Mouse (Mus musculus) embryonic fibroblast, embryonic 13.5 days (primary cell): ENCODE measurements around the gene Defa21.
"Not testable (repeated sequence)": the region's sequence is repeated elsewhere in the genome, so short reads cannot be mapped to it uniquely, and the experiment has no call there.

Experiments
- CTCF ChIP-seq: IDR thresholded peaks from 2 replicates; pipeline ENCODE4 v1.5.1; 2011; ENCODE audit warnings: mild to moderate bottlenecking, control low read depth, low read length, moderate library complexity, borderline replicate concordance; ENCODE audit not compliant: insufficient read depth
- POLR2A ChIP-seq: IDR thresholded peaks from 2 replicates; pipeline ENCODE4 v1.6.1; 2011; ENCODE audit warnings: low read depth, mild to moderate bottlenecking, control low read depth, low read length, moderate library complexity

- TF ChIP-seq POLR2A, CTCF: not testable (repeated sequence)
These were observed 14.8 kb upstream of the Defa21 start for GRCm38 (mm10) chr8:21010548-21010947.
